Mouse (Mus musculus) left cerebral cortex, adult 9 months (tissue): ENCODE results near the gene Atp5h.
"Not testable (repeated sequence)": the region's sequence is repeated elsewhere in the genome, so short reads cannot be mapped to it uniquely, and the experiment has no call there.

Source experiments
- DNase-seq, 2 experiments: peaks; one replicate each; pipeline ENCODE4 v3.0.0; 2022; ENCODE audit warnings: low spot score in 2 of 2

Gene Atp5h

DNA sequence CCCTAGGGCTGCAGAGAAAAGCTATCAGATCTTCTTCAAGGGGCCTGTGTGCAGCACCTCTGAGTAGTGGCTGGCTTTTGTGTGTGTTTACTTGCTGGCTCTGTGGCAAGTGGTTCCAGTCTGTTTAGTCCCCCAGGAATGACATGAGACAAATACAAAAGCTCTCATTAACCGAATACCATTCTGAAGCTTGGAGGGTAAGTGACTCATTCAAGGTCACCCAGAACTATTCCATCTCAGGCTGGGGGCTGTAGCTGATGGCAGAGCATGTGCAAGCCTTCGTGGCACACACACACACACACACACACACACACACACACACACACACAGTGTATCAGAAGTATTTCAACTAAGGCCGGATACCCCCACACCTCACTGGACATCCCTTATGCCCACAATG is 19.6 kb downstream of the Atp5h start:
- DNase-seq = no peak

DNA sequence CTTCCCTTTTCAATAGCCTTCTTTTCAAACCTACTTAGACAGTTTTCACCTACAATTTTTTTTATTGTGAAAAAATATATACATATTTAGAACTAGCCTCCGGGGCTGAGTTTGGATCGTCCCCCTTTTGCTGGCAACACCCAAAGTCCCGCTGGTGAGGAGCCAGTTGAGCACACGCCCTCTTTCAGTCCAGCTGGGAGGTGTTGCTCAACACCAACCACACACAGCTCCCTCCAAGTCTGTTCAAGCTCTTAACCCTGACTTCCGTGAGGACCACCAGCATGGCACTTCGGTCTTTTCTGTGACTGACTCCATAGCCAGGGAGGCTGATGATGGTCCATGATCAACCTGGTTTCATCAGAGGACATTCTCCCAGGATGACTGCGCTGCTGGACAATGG is 21.7 kb downstream of the Atp5h start:
- no peak for DNase-seq

DNA sequence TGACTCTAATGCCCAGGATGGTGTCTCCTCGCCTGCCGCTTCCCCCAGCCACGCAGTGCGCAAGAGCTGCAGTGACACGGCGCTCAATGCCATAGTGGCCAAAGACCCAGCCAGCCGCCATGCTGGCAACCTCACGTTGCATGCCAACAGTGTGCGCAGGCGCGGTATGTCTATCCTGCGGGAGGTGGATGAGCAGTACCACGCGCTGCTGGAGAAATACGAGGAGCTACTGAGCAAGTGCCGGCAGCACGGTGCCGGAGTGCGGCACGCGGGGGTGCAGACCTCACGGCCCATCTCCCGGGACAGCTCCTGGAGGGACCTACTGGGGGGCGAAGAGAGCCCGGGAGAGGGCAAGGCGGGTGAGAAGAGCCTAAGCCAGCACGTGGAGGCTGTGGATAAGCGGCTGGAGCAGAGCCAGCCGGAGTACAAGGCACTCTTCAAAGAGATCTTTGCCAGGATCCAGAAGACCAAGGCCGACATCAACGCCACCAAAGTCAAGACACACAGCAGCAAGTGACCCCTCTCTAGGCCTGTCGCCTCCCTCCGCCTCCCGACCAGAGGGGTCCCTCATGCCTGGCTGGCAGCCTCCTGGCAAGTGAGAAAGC is 25.9 kb downstream of the Atp5h start:
- no peak for DNase-seq

DNA sequence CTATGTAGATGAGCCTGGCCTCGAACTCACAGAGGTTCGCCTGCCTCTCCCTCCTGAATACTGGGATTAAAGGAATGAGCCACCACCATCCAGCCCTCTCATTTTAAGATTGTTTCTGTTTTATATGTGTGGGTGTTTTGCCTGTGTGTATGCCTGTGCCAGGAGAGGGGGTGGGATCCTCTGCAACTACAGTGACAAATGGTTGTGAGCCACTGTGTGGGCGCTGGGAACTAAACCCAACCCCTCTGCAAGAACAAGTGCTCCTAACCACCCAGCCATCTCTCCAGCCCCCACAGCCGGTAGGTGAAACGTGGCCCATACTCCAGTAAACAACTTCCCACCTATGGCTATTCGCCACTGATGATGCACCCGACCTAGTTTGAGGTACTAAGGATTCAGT is 28.4 kb downstream of the Atp5h start:
- DNase-seq = no peak

DNA sequence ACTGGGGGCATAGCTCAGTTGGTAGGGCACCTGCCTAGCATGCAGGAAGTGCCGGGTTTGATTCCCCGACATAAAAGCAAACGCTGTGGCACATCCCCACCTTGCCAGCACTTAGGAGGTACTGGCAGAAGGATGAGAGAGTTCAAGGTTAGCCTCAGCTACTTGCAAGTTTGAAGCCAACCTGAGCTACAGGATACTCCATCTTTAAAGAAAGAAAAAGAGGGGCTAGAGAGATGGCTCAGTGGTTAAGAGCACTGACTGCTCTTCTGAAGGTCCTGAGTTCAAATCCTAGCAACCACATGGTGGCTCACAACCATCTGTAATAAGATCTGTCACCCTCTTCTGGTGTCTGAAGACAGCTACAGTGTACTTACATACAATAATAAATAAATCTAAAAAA is 32.9 kb downstream of the Atp5h start:
- not testable (repeated sequence) for DNase-seq

DNA sequence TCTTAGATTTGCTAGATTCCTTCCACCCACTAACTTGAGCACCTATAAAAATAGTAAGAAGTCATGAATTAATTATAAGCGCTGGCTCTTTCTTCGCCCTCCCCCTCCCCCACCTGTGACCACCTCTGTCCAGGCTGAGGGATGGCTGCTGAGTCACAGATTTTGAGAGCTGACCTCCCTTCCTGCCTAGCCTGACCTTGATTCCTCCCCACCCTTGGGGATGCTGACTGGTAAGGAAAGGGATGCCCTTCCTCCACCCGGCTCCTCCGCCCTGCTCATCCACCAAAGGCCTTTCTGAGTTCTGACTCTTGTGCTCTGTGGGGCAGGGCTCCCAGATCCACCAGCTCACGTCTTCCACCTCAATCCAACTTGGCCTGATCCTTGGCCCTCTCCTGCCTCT is 35.2 kb downstream of the Atp5h start:
- no peak for DNase-seq

DNA sequence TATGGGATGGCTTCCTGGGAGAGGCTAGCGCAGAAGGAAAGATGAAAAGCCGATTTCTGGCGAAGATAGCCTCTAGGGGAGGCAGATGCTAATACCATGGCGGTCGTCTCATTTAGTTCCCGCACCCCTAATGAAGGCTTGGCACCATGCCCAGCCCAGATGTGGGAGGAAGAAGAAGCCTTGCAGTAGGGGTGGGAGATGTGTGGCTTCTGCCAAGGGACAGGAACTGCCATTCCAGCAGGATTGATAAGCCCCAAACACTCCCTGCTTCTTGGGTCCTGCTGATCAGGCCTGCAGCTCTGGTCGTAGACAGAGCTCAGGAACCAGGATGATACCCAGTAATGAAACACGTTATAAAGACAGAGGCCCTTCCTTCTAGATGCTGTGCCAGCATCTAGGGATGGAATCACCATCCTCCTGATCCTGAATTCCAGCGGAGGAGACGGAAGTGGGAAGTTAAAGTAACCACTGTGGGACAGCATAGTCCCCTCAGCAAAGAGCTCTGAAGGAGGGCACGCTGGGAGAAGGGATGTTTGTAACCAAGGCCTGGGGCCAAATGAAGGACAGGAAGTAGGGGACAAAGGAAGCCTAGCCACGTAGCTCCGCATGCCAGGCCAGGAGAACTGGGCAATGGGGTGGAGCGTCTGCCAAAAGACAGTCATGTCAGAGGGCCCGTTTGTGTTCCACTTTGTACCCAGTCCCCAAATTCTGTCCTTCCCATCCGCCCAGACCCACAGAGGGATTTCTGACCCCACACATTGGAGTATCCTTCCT is 35.9 kb downstream of the Atp5h start:
- DNase-seq = peak in 1 of 2 experiments; percentile 65

DNA sequence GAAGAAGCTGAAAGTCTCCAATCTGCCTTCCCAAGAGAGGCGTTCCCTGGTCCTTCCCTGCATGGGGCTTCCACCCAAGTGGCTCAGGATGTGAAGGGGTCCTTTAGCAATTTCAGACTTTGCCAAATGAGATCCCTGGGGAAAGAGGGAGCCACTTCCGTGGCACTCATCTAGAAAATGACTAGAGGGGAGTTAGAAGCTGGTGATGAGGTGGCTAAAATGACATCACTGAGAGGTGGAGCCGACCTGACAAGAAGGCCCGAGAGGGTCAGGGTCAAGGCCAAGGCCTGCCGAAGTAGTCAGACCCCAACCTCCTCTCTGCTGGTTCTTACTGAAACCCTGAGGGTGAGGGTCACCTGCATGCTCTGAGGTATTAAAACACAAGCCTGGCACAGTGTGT is 36.9 kb downstream of the Atp5h start:
- no peak for DNase-seq

DNA sequence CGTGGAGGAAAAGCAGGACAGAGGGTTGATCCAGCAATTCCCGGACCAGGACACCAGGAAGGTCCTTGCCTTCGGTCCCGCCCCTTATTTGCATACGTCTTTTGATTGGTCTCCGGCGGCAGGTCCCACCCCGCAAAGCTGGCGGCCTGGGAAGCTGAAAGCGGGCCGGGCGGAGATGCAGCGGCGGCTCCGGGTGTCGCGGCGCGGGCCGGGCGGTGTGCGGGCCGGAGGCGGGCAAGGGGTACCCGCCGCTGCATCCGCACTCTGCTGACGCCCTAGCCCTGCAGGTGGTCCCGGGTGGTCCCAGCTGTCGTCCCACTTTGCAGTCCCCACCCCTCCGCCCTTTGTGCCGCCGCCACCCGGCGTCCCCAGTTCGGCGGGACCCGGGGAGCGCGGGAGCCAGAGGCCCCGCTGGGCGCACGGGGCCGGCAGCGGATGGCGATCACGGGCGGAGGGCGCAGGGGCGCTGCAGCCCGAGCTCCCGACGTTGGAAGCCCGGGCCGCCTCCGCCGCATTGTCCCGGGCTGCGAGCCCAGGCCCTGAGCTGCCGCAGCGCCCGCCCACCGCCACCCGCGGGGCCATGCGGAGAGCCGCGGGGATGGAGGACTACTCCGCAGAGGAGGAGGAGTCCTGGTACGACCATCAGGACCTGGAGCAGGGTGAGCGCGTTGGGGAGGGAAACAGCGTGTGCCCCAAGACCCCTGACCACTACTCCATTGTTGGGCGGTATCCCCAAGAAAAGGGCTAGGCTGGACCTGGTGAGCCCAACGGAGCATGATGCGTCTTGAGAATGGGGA is 37.8 kb downstream of the Atp5h start, which contains the start of gene Cdr2l:
Gene Cdr2l (plus strand): TSS at position 174 of the 797 bp plus-strand sequence.
- peak in 1 of 2 experiments; percentile 88 for DNase-seq

DNA sequence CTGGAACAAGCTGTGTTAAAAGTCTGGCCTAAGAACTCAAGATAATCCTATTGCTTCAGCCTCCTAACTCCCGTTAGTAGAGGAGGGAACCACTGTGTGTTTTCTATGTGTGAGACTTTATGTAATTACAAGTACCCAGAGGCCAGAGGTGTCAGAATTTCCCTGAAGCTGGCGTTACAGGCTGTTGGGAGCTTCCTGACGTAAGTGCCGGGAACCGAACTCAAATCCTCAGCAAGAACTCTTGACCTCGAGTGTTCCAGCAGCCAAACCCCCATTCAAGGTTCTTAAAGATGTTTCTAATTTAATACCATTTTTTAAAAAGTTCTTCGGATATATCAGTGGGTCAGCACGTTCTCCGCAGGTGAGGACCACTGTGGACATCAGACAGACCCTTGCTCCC is 38.5 kb downstream of the Atp5h start:
- no peak for DNase-seq

DNA sequence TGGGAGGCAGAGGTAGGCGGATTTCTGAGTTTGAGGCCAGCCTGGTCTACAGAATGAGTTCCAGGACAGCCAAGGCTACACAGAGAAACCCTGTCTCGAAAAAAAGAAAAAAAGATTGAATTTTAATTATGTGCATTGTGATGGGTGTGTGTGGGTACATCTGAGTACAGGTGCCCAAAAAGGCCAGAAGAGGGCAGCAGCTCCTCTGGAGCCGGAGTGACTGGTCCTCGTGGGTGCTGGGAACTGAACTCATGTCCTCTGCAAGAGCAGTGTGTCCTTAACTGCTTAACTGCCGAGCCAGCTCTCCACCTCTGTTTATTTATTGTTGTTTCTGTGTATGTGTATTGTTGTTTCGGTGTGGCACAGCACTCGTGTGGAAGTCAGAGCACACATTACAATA is 41.9 kb downstream of the Atp5h start:
- no peak for DNase-seq

DNA sequence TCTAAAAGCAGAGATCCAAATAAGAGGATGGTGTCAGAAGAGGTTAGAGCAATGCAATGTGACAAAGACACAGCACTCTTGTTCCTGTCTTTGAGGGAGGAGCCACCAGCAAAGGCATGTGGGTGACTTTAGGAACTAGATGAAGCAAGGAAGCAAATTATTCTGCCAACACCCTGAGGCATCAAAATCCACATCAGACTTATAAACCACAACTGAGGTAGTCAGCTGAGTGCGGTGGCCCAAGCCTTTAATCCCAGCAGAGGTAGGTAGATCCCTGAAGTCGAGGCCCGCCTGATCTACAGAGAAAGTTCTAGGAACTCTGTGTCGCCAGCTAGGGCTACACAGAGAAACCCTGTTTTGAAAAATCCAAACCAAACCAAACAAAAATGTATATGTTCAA is 42.5 kb downstream of the Atp5h start:
- DNase-seq = no peak

DNA sequence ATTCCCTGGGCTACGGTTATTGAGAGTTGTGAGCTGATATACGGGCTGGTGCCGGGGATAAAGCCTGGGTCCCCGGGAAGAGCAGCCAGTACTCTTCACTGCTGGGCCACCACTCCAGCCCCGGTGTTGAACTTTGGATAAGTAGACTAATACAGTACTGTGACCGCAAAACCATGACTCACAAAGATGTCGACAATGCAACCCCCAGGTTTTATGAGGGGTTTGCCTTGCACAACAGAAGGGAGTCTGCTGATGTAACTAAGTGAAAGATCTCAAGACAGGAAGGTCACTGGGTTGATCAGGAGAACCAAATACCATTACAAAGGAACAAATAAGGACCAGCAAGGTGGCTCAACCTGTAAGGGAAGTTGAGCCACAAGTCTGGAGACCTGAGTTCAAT is 43.0 kb downstream of the Atp5h start:
- DNase-seq = no peak

DNA sequence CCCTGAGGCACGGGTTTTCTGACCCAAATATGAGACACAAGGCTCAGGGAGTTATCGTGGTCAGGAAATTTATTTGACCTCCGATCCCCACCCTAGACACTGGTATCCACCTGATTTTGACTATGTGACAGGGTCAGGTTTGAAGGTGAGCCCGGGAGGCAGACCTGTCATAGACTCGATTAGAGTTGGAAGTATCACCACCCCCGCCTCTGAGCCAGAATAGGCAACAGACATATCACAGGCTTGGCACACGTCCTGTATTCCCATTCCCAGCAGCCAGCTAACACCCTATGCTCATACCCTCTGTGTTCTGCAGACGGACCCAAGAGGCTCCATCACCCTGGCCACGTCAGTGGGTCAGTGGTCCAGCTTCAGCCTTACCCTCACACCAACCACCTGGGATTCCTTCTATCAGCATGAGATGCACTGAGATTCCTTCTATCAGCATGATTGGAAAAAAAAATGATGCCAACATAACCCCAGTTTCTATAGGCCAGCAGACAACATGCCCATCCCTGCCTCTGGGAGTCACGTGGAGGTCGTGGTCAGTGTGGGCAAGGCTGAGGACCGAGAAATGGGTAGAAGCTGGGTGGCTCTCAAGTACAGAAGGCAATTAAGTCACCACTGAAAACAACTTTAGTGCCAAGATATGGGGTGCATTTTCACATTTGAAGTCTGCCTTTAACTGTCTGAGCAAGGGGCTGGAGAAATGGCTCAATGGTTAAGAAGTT is 44.9 kb downstream of the Atp5h start:
- DNase-seq = peak in 1 of 2 experiments; percentile 56

DNA sequence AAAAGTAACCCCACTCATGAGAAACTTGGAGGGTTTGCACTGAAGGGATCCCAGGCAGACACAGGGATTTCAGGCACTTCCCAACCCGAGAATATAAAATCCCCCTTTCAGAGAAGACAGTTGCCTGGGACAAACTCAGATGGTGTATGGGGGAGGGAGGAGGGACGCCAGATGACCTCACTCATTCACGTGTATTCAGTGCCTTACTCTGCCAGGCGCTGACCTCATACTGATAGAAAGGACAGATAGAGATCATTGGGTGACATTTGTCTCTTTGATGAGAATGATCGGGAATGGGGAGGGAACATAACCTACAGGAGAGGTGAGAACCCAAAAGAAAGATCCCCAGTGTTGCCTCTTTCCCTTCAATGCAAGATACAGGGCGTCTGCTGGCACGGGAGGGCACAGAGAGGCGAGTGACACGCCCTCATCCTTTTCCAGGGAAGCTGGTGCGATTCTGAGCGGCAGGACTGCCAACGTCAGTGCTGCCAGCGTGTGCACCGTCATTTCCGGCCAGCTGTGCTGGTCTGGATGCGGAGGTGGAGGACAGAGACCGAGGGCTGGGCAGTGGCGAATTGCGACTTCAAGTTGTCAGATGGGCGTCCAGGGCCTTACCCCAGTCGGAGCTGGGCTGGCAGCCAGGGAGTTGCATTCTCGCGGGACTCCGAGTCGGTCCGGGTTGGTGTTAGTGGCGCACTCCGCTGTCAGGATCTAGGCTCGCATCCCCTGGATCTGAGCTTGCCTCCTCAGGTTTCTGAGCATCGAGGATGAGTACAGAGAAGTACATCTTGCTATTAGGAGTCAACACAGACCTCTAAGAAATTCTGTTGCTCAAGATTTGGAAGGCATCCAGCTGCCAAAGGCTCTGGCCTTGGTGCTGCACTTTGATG is 45.7 kb downstream of the Atp5h start:
- DNase-seq = peak; percentile 61 to 83

DNA sequence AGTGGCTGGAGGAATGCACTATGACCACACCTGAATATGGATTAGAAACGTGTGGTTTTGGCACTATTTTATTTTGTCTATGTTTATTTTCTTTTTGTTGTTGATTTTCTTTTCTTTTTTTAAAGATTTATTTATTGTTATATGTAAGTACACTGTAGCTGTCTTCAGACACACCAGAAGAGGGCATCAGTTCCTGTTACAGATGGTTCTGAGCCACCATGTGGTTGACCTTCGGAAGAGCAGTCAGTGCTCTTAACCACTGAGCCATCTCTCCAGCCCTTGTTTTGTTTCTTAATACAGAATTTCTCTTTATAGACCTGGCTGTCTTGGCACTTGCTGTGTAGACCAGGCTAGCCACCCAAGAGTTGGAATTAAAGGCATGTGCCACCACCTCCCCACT is 47.0 kb downstream of the Atp5h start:
- DNase-seq = no peak

DNA sequence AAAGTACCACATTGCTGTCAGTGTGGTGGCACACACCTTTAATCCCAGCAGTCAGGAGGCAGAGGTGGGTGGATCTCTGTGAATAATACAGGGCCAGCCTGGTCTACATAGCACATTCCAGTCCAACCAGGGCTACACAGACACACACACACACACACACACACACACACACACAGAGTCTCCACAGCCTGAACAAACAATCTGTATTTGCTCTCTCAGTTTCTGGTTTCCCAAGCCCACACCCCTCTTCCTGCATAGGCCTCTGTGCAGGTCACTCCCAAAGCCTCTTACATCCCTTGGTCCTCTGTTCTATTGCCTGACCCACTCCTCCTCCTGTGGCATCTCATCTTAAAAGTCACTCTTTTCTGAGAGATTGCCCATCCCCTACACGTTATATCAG is 47.7 kb downstream of the Atp5h start:
- no peak for DNase-seq

DNA sequence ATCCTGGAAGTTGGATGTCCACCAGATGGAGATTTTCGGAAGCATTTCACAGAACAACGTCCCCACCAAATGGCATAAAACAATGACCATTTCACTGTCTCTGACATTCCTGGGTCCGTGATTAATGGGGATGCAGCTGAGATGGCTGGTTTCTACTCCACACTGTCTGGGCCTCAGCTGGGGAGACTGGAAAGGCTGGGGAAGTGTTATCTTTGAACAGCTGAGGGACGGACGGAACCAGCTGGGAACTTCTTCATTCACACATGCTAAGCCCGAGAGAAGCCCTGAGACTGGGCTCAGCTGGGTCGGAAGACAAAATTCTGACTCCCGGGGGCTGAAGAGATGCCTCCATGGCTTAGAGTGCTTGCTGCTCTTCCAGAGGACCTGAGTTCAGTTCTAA is 48.4 kb downstream of the Atp5h start:
- DNase-seq = no peak

DNA sequence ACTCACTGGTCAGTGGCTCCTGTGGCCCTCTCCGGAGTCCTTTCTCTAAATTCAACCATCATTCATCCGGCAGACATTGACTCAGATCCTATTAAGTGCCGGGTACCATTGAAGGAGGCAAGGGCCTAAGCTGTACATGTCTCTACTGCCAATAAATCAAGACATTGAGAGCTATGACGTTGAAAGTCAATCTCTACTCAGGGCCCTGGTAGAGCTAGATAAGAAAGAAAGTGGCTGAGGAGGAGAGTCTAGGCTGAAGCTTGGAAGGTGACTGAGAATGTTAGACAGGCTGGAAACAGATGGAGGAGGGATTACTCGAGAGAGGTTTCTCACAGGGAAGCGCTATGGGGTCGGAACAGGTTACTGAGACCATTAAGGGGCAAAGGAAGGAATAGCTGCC is 49.4 kb downstream of the Atp5h start:
- no peak for DNase-seq

DNA sequence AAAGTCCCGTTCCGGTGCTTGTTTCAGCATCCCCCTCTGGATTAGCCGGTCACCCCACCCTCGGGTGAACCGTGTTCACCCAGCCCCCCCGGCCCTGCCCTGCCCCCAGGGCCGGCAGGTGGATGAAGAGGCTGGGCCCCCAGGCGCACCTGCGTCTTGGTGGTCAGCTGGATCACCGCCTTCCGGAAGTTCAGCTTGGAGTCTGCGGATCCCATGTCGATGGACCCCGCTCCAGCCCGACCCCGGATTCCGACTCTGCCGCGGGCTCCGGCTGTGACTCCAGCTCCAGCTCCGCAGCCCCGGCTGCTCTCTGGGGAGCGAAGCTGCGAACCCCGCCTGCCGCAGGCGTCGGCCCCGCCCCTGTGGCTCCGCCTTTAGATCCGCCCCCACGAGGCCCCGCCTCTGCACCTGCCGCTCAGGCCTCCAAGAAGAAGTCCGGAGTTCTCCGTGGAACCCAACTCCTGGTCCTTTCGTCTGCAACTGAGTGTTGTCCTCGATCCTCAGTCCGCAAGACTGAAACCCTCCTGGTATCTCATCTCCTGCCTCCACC is 52.3 kb downstream of the Atp5h start, which contains the start of gene Hid1:
Gene Hid1 (minus strand): TSS at position 362 of the 550 bp plus-strand sequence.
- DNase-seq = peak; percentile 48 to 85
